Mouse (Mus musculus) right cerebral cortex, postnatal 4 days (tissue): Measurements from ENCODE around the gene Prrg4.
"Not testable (repeated sequence)": the region's sequence is repeated elsewhere in the genome, so short reads cannot be mapped to it uniquely, and the experiment has no call there.

ENCODE experiments used
- DNase-seq: peaks from one replicate; pipeline ENCODE4 v3.0.0-alpha.2; 2022

The Prrg4 gene

GRCm38 (mm10) chr2:104841736-104842135 is 7.9 kb downstream of the Prrg4 start:
- no peak for DNase-seq

GRCm38 (mm10) chr2:104840974-104841373 is 8.7 kb downstream of the Prrg4 start:
- DNase-seq: no peak

GRCm38 (mm10) chr2:104832486-104832885 is 17.2 kb downstream of the Prrg4 start:
- DNase-seq: no peak

GRCm38 (mm10) chr2:104826191-104826590 is 23.5 kb downstream of the Prrg4 start:
- no peak for DNase-seq

GRCm38 (mm10) chr2:104818763-104819162 is 30.9 kb downstream of the Prrg4 start:
- DNase-seq: not testable (repeated sequence)

GRCm38 (mm10) chr2:104817555-104818330 is 31.9 kb downstream of the Prrg4 start:
- no peak for DNase-seq

GRCm38 (mm10) chr2:104816866-104817439 is 32.7 kb downstream of the Prrg4 start:
- DNase-seq: peak; percentile 89

GRCm38 (mm10) chr2:104816371-104816827 is 33.3 kb downstream of the Prrg4 start, which contains the start of gene Qser1:
Gene Qser1 (minus strand): TSS chr2:104816760.
- DNase-seq: no peak

- DNase-seq: peak; percentile 32
Observed at GRCm38 (mm10) chr2:104815561-104816370, 33.9 kb downstream of the Prrg4 start.

GRCm38 (mm10) chr2:104814181-104814951 is 35.3 kb downstream of the Prrg4 start:
- DNase-seq: no peak

GRCm38 (mm10) chr2:104805435-104805834 is 44.2 kb downstream of the Prrg4 start:
- DNase-seq: no peak
